Mouse (Mus musculus) embryonic facial prominence, embryonic 13.5 days (tissue): ENCODE data around the gene Zfy1. TPM values are rescaled to one million over a fixed set of nuclear protein-coding genes. Genes with fewer than 3 reads are reported as not detected.
A peak's percentile ranks its signal among the peaks of the same experiment; 100 is the strongest.
"Not testable (repeated sequence)": the region's sequence is repeated elsewhere in the genome, so short reads cannot be mapped to it uniquely, and the experiment has no call there.

Source experiments
- ATAC-seq: fragments of 200-750 bp; cut with Nextera tagmentation; 2 replicates; pipeline ENCODE4 v1.8.0; 2017; ENCODE audit warnings: low read depth; ENCODE audit not compliant: insufficient number of reproducible peaks, insufficient read depth, low FRiP score, low TSS enrichment
- H3K27ac ChIP-seq: fragments of 300-500 bp; sonication (generic); 2 replicates; pipeline ENCODE4 v1.5.1; 2015; ENCODE audit warnings: moderate library complexity, mild to moderate bottlenecking, inconsistent platforms
- H3K27me3 ChIP-seq: fragments of 300-500 bp; sonication (generic); 2 replicates; pipeline ENCODE4 v1.6.1; 2015; ENCODE audit warnings: mild to moderate bottlenecking, inconsistent platforms
- H3K36me3 ChIP-seq: fragments of 300-500 bp; sonication (generic); 2 replicates; pipeline ENCODE4 v1.6.1; 2015; ENCODE audit warnings: mild to moderate bottlenecking, inconsistent platforms
- H3K4me1 ChIP-seq: fragments of 300-500 bp; sonication (generic); 2 replicates; pipeline ENCODE4 v1.6.1; 2015; ENCODE audit warnings: inconsistent platforms
- H3K4me2 ChIP-seq: fragments of 300-500 bp; sonication (generic); 2 replicates; pipeline ENCODE4 v1.6.1; 2015; ENCODE audit warnings: moderate library complexity, mild to moderate bottlenecking, inconsistent platforms
- H3K4me3 ChIP-seq: fragments of 300-500 bp; sonication (generic); 2 replicates; pipeline ENCODE4 v1.5.1; 2015; ENCODE audit warnings: mild to moderate bottlenecking, inconsistent platforms
- H3K9ac ChIP-seq: fragments of 300-500 bp; sonication (generic); 2 replicates; pipeline ENCODE4 v1.6.1; 2015; ENCODE audit warnings: mild to moderate bottlenecking, inconsistent platforms
- H3K9me3 ChIP-seq: fragments of 300-500 bp; sonication (generic); 2 replicates; pipeline ENCODE4 v1.6.1; 2016; ENCODE audit warnings: inconsistent platforms
- WGBS: fragments of 180-500 bp; shearing (Covaris S2); methylation state at CpG from one replicate; pipeline ENCODE4 v1.1.7; 2015; ENCODE audit warnings: mixed read lengths; 5-methylcytosine and 5-hydroxymethylcytosine counted together
- polyA plus RNA-seq: library from polyadenylated mRNA; unstranded; fragments of >200 nt; fragmentation: Nextera tagmentation; extraction: Ambion mirVana; gene quantifications from 2 replicates; pipeline ENCODE4 v1.2.1, GENCODE M21; 2015

The Zfy1 gene
- polyA plus RNA-seq, result not detected in 2 replicates

- H3K36me3 ChIP-seq, H3K4me1 ChIP-seq, H3K9me3 ChIP-seq, H3K27ac ChIP-seq, ATAC-seq, H3K9ac ChIP-seq, H3K27me3 ChIP-seq, H3K4me2 ChIP-seq, H3K4me3 ChIP-seq: not testable (repeated sequence)
- no CpG with 5 or more reads among the region's 11 CpGs for WGBS
These were observed at the start of gene Zfy1 for GRCm38 (mm10) chrY:797309-797708. Gene Zfy1 (minus strand): TSS chrY:797409.

GRCm38 (mm10) chrY:818396-818795 is 21.2 kb upstream of the Zfy1 start, which contains the start of gene Uba1y:
Gene Uba1y (plus strand): TSS chrY:818649.
- H3K27ac ChIP-seq, result no peak within 1 kb of the TSS
- H3K4me3 ChIP-seq, result no peak within 1 kb of the TSS
- no peak within 1 kb of the TSS for H3K4me2 ChIP-seq
- no peaks in the 10 kb centered on the region for H3K27me3 ChIP-seq
- no peaks in the 10 kb centered on the region for H3K9me3 ChIP-seq
- ATAC-seq, result no peak
- WGBS, result 91% methylated on average over 3 of the region's 15 CpGs
- H3K4me1 ChIP-seq, result no peaks in the 10 kb centered on the region
- H3K9ac ChIP-seq, result no peak within 1 kb of the TSS
- no peaks in the 10 kb centered on the region for H3K36me3 ChIP-seq

GRCm38 (mm10) chrY:808991-809661 is 11.9 kb upstream of the Zfy1 start:
- no peaks in the 10 kb centered on the region for H3K36me3 ChIP-seq
- no peaks in the 10 kb centered on the region for H3K4me1 ChIP-seq
- no peak overlapping the region for H3K9ac ChIP-seq
- H3K9me3 ChIP-seq, result no peaks in the 10 kb centered on the region
- H3K4me2 ChIP-seq, result peak overlapping the region; percentile 42
- no peaks in the 10 kb centered on the region for H3K27me3 ChIP-seq
- H3K4me3 ChIP-seq, result peak overlapping the region; percentile 23
- no peak for ATAC-seq
- no peak overlapping the region for H3K27ac ChIP-seq
- WGBS, result 2% methylated on average over 11 of the region's 15 CpGs

Other genes with a start within 250 kb of the Zfy1 start
- gene Uba1y, start 21.2 kb upstream of the Zfy1 start, polyA plus RNA-seq, result not detected in 2 replicates
- 8.7 and 13.2 TPM in 2 replicates for gene Kdm5d, start 100.4 kb upstream of the Zfy1 start, polyA plus RNA-seq
- 38.0 and 51.8 TPM in 2 replicates for gene Eif2s3y, start 213.1 kb upstream of the Zfy1 start, polyA plus RNA-seq